Mouse (Mus musculus) midbrain, embryonic 11.5 days (tissue): ENCODE measurements around the gene 1700012B07Rik. TPM values are rescaled to one million over a fixed set of nuclear protein-coding genes. Genes with fewer than 3 reads are reported as not detected.

Experiments
- ATAC-seq: fragments of 200-750 bp; cut with Nextera tagmentation; 2 replicates; pipeline ENCODE4 v1.8.0; 2017; ENCODE audit warnings: moderate TSS enrichment, moderate library complexity; ENCODE audit not compliant: low FRiP score
- DNase-seq: peaks from one replicate; pipeline ENCODE4 v3.0.0; 2015; ENCODE audit warnings: low spot score; ENCODE audit errors: missing footprints
- H3K27ac ChIP-seq: fragments of 300-500 bp; sonication (generic); 2 replicates; pipeline ENCODE4 v1.5.1; 2014; ENCODE audit warnings: low read depth, low read length
- H3K27me3 ChIP-seq: fragments of 300-500 bp; sonication (generic); 2 replicates; pipeline ENCODE4 v1.6.1; 2014; ENCODE audit warnings: mild to moderate bottlenecking, low read length, moderate library complexity, mixed read lengths; ENCODE audit not compliant: control insufficient read depth, insufficient read depth
- H3K36me3 ChIP-seq: fragments of 300-500 bp; sonication (generic); 2 replicates; pipeline ENCODE4 v1.6.1; 2014; ENCODE audit warnings: mild to moderate bottlenecking, low read length, moderate library complexity, mixed read lengths; ENCODE audit not compliant: control insufficient read depth, insufficient read depth
- H3K4me1 ChIP-seq: fragments of 300-500 bp; sonication (generic); 2 replicates; pipeline ENCODE4 v1.6.1; 2014; ENCODE audit warnings: low read length; ENCODE audit not compliant: control insufficient read depth, insufficient read depth
- H3K4me2 ChIP-seq: fragments of 300-500 bp; sonication (generic); 2 replicates; pipeline ENCODE4 v1.6.1; 2014; ENCODE audit warnings: mild to moderate bottlenecking, moderate library complexity
- H3K4me3 ChIP-seq: fragments of 300-500 bp; sonication (generic); 2 replicates; pipeline ENCODE4 v1.5.1; 2014; ENCODE audit warnings: low read depth, low read length
- H3K9ac ChIP-seq: fragments of 300-500 bp; sonication (generic); 2 replicates; pipeline ENCODE4 v1.6.1; 2014; ENCODE audit warnings: low read length
- H3K9me3 ChIP-seq: fragments of 300-500 bp; sonication (generic); 2 replicates; pipeline ENCODE4 v1.6.1; 2016; ENCODE audit warnings: low read length; ENCODE audit not compliant: control insufficient read depth
- WGBS: fragments of 180-500 bp; shearing (Covaris S2); extraction: QIAGEN DNeasy Blood & Tissue Kit; methylation state at CpG from one replicate; pipeline ENCODE4 v1.1.7; 2014; 5-methylcytosine and 5-hydroxymethylcytosine counted together
- polyA plus RNA-seq: library from polyadenylated mRNA; unstranded; fragments of >200 nt; fragmentation: Nextera tagmentation; extraction: Ambion mirVana; gene quantifications from 2 replicates; pipeline ENCODE4 v1.2.1, GENCODE M21; 2014

Gene 1700012B07Rik
- polyA plus RNA-seq = not detected in 2 replicates

DNA sequence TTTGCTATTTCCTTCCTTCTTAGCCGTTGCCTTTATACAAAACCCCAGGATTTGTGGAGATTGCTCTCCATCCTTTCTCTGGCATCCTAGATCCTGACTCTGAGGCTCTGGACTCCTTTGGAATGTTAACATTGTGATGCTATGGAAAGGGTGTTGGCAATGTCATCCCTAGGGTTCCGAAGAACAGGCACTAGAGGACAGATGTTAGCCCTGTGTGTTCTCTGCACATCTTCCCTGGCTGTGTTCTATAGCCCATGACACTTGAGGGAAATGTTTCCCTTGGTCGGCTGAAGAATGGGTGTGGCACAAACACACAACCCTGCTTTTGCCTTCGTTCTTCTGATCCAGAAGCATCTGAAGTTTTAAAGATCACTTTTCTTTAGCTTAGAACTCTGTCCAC, at the start of gene 1700012B07Rik:
TSS of gene 1700012B07Rik (minus strand) at position 101 of the 400 bp plus-strand sequence.
- no peak within 1 kb of the TSS for H3K9ac ChIP-seq
- H3K27me3 ChIP-seq = no peaks in the 10 kb centered on the region
- H3K4me1 ChIP-seq = no peaks in the 10 kb centered on the region
- WGBS = 89% methylated on average over 4 of the region's 4 CpGs
- no peaks in the 10 kb centered on the region for H3K9me3 ChIP-seq
- H3K27ac ChIP-seq = no peak within 1 kb of the TSS
- ATAC-seq = no peak
- H3K36me3 ChIP-seq = no peaks in the 10 kb centered on the region
- no peak for DNase-seq
- no peak within 1 kb of the TSS for H3K4me3 ChIP-seq
- H3K4me2 ChIP-seq = no peak within 1 kb of the TSS

DNA sequence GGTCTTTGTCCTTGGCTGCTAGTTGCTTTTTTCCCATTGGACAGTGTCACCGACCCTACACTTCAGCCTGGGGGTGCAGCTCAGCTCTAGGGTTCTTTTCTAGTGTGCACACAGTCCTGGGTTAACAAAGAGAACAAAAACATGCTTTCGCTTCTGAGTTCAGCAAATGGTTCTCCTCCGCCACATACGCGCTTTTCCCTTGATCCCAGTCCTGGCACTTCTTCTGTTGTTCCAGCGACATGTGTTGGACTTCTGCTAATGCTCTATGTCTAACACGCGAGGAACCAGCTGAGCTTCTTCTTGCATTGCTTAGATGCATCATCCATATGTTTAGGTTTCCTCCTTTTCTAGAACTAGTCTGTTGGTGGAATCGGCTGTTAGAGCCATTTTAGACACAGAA, 48.9 kb upstream of the 1700012B07Rik start:
- no peak overlapping the region for H3K4me2 ChIP-seq

DNA sequence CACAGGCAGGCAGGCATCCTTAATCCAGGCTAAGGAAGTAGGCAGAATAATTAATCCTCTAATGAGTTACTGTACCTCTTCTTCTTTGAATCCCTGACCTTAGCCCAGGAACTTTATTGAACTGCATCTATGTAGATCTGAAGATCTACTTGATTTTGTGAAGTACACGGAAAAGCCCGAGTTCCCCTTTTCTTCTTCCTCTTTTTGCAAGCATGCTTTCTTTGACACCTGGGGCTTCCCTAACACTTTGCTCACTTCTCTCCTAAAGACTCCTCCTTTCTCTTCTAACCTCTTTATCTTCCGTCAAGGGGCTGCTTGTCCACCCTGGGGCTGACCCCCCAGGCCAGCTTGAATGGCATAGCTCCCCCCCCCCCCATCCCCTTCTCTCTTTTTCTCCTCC, 48.0 kb upstream of the 1700012B07Rik start:
- ATAC-seq (no peak), DNase-seq (no peak)
- H3K27ac ChIP-seq = no peak overlapping the region
- no peak overlapping the region for H3K4me3 ChIP-seq
- H3K9ac ChIP-seq = no peak overlapping the region
- no peak overlapping the region for H3K4me2 ChIP-seq
- no peaks in the 10 kb centered on the region for H3K27me3 ChIP-seq
- no peaks in the 10 kb centered on the region for H3K36me3 ChIP-seq
- 80% methylated on average over 3 of the region's 3 CpGs for WGBS
- H3K9me3 ChIP-seq = no peaks in the 10 kb centered on the region
- H3K4me1 ChIP-seq = no peaks in the 10 kb centered on the region

More for the DNA sequence above, 48.9 kb upstream of the 1700012B07Rik start:
- WGBS = 85% methylated on average over 9 of the region's 9 CpGs
- Histone ChIP-seq H3K36me3 (no peaks in the 10 kb centered on the region), H3K4me3 (no peak overlapping the region), H3K27ac (no peak overlapping the region), H3K27me3 (no peaks in the 10 kb centered on the region), H3K9me3 (no peaks in the 10 kb centered on the region), H3K4me1 (no peaks in the 10 kb centered on the region), H3K9ac (no peak overlapping the region)
- DNase-seq (peak; percentile 75), ATAC-seq (no peak)

DNA sequence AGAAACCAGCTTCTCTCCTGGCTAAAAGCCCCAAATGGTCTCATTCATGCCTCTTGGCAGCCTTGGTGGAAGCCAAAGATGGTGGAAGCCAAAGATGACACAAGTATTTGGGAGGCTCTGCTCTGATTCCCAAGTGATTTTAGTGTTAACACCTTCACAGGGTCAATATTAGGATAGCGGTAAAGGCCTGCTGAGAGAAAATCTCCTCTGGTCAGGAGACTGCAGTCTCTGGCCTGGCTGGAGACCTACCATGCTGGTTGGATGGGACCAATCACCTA, 47.6 kb upstream of the 1700012B07Rik start:
- H3K9me3 ChIP-seq = no peaks in the 10 kb centered on the region
- H3K27me3 ChIP-seq = no peaks in the 10 kb centered on the region
- ATAC-seq = no peak
- H3K4me3 ChIP-seq = no peak overlapping the region
- DNase-seq = peak; percentile 67
- WGBS = 93% methylated on average over 1 of the region's 1 CpGs
- H3K9ac ChIP-seq = no peak overlapping the region
- H3K4me2 ChIP-seq = no peak overlapping the region
- no peaks in the 10 kb centered on the region for H3K36me3 ChIP-seq
- no peak overlapping the region for H3K27ac ChIP-seq
- no peaks in the 10 kb centered on the region for H3K4me1 ChIP-seq

DNA sequence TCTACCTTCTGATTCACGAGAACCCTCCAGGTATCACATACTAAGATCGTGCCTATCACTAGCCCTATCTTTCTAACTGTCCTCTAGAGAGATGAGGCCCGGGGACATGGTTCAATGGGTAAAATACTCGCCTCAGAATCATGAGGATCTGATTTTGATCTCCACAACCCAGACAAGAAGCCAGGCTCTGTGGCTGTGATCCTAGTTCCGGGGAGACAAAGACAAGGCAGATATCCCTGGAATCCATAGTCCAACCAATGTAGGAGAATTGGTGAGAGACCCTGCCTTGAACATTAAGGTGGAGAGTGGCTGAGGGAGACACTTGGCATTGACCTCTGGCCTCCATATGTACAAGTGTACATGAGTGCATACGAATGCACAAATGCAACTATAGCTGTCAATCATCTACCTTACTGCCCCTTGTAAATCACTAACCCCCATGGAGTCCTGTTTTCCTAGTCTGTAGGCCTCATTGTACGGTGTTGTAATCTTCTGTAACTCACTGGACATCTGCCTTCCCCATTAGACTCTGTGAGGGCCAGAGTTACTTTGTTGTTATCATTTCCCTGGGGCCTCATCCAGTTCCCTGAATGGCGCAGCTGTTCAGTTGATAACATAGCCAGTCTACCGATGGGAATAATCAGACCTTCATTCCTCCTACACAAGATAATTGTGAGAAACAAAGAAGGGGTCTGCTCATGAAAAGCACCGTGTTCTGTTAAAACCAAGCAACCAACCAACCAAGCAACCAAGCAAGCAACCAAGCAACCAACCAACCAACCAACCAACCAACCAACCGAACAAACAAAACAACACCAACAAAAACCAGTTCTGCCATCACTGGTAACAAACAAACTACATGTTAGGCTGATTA, 47.0 kb upstream of the 1700012B07Rik start:
- DNase-seq (peak; percentile 68), ATAC-seq (no peak)
- H3K27ac ChIP-seq = no peak overlapping the region
- no peak overlapping the region for H3K4me2 ChIP-seq
- H3K36me3 ChIP-seq = no peaks in the 10 kb centered on the region
- no peaks in the 10 kb centered on the region for H3K9me3 ChIP-seq
- no peaks in the 10 kb centered on the region for H3K4me1 ChIP-seq
- no peak overlapping the region for H3K4me3 ChIP-seq
- 86% methylated on average over 11 of the region's 11 CpGs for WGBS
- no peak overlapping the region for H3K9ac ChIP-seq
- no peaks in the 10 kb centered on the region for H3K27me3 ChIP-seq

DNA sequence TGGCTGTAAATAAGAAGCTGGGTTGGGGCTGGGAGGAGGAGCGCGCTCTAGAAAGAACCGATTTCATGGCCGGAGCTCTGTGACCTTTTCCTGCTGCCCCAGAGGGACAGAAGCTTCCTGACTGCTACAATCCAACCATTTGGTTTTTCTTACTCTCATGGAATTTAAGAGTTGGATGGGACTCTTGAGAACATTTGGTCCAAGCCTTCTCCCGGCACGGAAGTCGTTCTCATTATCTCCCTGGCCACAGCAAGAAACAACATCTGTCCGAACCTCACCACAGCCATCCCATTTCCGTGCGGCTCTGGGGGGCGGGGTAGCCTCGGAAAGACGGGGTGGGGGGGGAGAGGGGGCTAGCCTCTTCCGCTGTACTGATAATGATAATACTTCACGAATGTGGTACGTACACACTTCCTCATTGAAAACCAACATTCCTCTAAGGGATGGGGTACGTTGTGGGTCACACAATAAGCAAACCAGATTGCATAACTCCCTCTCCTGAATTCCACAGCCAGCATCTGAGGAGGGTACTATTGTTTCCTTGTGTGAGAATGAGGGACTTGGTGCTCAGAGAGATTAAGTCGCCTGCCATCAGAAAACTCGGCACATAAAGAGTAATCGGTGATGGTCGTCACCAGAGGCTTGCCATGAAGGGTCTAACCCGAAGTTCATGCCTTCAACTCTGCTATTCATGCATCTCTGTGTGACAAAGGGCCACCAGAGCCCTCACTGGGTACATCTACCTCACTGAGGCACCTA, 46.2 kb upstream of the 1700012B07Rik start:
- 88% methylated on average over 22 of the region's 22 CpGs for WGBS

DNA sequence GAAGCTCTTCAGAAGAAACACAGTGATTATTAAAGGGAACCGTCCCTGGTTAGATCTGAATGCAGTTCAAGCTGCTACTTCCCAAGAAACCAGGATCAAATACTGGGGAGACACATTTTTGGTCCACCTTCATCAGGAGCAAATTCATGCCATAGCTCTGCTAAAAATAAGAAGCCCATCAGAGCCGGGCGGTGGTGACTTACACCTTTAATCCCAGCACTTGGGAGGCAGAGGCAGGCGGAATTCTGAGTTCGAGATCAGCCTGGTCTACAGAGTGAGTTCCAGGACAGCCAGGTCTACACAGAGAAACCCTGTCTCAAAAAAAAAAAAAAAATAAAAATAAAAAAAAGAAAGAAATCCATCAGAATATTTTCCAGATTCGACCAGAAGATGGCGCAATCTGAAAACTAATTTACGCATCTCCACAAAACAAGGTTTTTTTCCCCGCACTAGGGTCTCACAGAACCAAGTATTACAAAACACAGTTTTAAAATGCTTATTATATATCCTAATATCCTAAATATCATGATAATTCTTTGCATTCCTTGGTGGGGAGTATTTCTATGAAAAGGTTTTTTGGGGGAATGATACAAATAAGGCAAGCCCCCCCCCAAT, 45.4 kb upstream of the 1700012B07Rik start:
- DNase-seq (peak; percentile 93), ATAC-seq (no peak)
- no peaks in the 10 kb centered on the region for H3K27me3 ChIP-seq
- 52% methylated on average over 9 of the region's 9 CpGs for WGBS
- H3K4me1 ChIP-seq = no peaks in the 10 kb centered on the region
- no peaks in the 10 kb centered on the region for H3K9me3 ChIP-seq
- H3K27ac ChIP-seq = no peak overlapping the region
- H3K9ac ChIP-seq = no peak overlapping the region
- no peaks in the 10 kb centered on the region for H3K36me3 ChIP-seq
- H3K4me2 ChIP-seq = no peak overlapping the region
- H3K4me3 ChIP-seq = no peak overlapping the region

More for the DNA sequence above, 46.2 kb upstream of the 1700012B07Rik start:
- no peaks in the 10 kb centered on the region for H3K36me3 ChIP-seq
- no peaks in the 10 kb centered on the region for H3K4me1 ChIP-seq
- no peak overlapping the region for H3K9ac ChIP-seq
- H3K27me3 ChIP-seq = no peaks in the 10 kb centered on the region
- no peak overlapping the region for H3K4me2 ChIP-seq
- ATAC-seq (no peak), DNase-seq (peak; percentile 71)
- no peak overlapping the region for H3K27ac ChIP-seq
- H3K4me3 ChIP-seq = no peak overlapping the region
- H3K9me3 ChIP-seq = no peaks in the 10 kb centered on the region

DNA sequence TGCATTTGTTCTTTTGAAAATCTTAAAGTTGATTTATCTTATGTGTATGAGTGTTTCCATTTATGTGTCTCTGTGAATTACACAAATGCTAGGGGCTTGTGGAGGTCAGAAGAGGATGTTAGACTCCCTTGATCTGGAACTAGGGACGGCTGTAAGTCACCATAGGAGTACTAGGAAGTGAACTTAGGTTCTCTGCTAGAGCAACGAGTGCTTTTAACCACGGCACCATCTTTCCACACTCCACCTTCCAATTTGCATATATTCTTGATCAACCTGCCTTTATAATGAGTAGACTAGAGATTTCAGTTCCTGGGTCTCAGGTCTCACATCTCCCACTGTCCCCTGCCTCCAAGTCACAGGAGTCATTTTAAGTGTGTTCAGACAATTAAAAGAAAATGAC, 44.8 kb upstream of the 1700012B07Rik start:
- Histone ChIP-seq H3K27me3 (no peaks in the 10 kb centered on the region), H3K36me3 (no peaks in the 10 kb centered on the region), H3K9ac (no peak overlapping the region), H3K9me3 (no peaks in the 10 kb centered on the region), H3K4me2 (no peak overlapping the region), H3K4me1 (no peaks in the 10 kb centered on the region), H3K27ac (no peak overlapping the region), H3K4me3 (no peak overlapping the region)
- WGBS = 78% methylated on average over 3 of the region's 3 CpGs
- ATAC-seq (no peak), DNase-seq (peak; percentile 44)

DNA sequence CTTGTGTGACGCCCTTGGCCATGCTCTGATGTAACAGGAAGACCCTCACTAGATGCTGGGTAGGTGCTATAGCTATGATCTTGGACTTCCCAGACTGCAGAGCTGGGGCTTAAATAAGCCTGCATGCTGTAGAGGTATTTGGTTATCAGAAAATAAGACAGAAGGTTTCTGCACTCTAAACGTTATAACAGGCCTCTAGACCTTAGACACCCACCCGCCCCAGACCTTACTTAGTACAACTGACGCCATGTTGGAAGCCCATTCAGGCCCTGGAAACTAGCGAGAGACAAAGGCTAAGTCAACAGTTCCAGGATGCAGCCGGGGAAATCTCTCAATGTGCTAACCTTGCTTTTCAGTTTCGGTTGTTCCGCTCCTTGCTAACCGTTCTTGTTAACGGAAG, 44.2 kb upstream of the 1700012B07Rik start:
- H3K9me3 ChIP-seq = no peaks in the 10 kb centered on the region
- no peak for ATAC-seq
- H3K27me3 ChIP-seq = no peaks in the 10 kb centered on the region
- H3K27ac ChIP-seq = no peak overlapping the region
- no peak overlapping the region for H3K9ac ChIP-seq
- H3K4me3 ChIP-seq = no peak overlapping the region
- 87% methylated on average over 10 of the region's 10 CpGs for WGBS
- DNase-seq = peak; percentile 26
- H3K4me2 ChIP-seq = no peak overlapping the region
- H3K36me3 ChIP-seq = no peaks in the 10 kb centered on the region
- H3K4me1 ChIP-seq = no peaks in the 10 kb centered on the region
